Mouse (Mus musculus): ENCODE data around the gene Mrpl49. TPM values are rescaled to one million over a fixed set of nuclear protein-coding genes. Genes with fewer than 3 reads are reported as not detected.

Gene Mrpl49
- polyA plus RNA-seq, 1 experiment from 2014 or later: 60.1 TPM

DNA sequence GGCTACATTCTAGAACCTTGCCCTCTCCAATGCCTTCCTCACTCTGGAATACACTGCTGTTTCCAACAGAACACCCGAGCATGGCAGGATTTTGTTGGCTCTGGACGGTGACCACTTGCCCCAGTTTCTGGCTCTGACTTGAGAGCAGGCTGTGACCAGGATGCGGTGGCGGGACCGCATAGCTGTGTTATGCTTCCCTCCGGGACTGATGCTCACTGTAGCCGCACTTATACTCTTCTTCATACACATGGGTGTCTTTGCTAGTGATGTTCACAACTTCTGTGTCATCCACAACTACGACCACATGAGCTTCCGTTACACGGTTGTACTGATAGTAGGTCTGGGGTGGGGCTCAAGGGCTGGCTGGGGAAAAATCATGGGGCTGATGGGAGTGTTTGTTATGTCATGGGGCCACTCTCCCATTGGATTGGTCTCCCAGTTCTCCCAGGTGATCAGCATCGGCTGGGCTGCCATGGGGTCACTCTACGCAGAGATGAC, 22.4 kb upstream of the Mrpl49 start, which contains the start of gene Tmem262:
Tmem262 (plus strand) TSS at position 51 of the 498 bp plus-strand sequence.
- no peak within 1 kb of the TSS for H3K27ac ChIP-seq (replicated peaks)
- 94% methylated on average over 12 of the region's 12 CpGs for WGBS

DNA sequence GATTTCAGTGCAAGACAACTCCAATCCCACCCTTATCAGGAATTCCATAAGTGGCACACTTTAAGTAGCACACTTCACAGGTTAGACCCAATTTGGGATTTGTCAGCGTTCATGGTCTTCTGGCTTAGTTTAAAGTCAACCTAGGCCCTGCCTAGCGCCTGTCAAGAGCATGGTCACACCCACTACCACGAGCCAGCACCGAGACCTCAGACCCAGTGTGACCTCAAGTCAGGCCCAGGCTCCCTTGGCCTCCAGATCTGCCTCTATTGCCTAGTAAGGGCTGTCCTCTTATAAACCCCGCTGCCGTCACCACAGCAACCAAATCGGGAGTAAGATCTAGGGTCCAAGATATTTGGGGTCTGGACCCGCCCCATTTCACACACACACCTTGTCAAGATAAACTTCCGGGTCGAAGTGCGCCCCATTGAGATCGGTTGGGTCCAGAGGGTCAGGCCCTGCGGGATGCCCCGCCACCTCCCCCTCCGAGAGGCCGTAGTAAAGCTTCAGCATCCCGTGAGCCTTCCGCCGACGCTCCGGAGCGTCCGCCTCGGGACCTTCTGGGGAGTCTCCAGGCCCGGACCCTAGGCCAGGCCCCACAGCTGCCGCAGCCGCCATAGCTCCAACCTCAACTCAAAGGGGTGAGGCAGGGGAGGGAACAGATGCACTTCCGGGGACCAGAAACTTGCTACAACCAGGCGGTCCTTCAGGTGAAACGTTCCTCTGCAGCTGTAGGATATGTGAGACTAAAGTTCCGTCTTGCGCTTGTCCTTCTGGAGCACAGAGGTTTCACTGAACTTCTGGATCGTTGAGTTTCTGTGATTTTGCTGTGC, 19.2 kb upstream of the Mrpl49 start, which contains the start of gene Vps51:
Vps51 (minus strand) TSS at position 668 of the 830 bp plus-strand sequence.
- H3K9me3 ChIP-seq (replicated peaks): no peaks in the 10 kb centered on the region
- peak within 1 kb of the TSS; percentile 63 for H3K4me3 ChIP-seq (replicated peaks)
- peaks cover 24% of the 10 kb centered on the region for H3K36me3 ChIP-seq
- ATAC-seq (ENCODE audit: low FRiP score): peak; percentile 87
- H3K27me3 ChIP-seq (replicated peaks): no peaks in the 10 kb centered on the region
- WGBS: 2% methylated on average over 33 of the region's 33 CpGs
- H3K4me1 ChIP-seq: peaks cover 27% of the 10 kb centered on the region
- H3K4me2 ChIP-seq: peak within 1 kb of the TSS; percentile 91
- H3K27ac ChIP-seq (replicated peaks): peak within 1 kb of the TSS; percentile 92
- peak within 1 kb of the TSS; percentile 63 for H3K9ac ChIP-seq (replicated peaks)

More for the DNA sequence above, 22.4 kb upstream of the Mrpl49 start, which contains the start of gene Tmem262:
- peaks cover 35% of the 10 kb centered on the region for H3K36me3 ChIP-seq
- H3K9me3 ChIP-seq (replicated peaks): no peaks in the 10 kb centered on the region
- H3K4me1 ChIP-seq: peaks cover 45% of the 10 kb centered on the region
- H3K4me2 ChIP-seq: no peak within 1 kb of the TSS
- no peak for ATAC-seq (ENCODE audit: low FRiP score)
- H3K27me3 ChIP-seq (replicated peaks): no peaks in the 10 kb centered on the region
- H3K4me3 ChIP-seq (replicated peaks): no peak within 1 kb of the TSS
- H3K9ac ChIP-seq (replicated peaks): no peak within 1 kb of the TSS

DNA sequence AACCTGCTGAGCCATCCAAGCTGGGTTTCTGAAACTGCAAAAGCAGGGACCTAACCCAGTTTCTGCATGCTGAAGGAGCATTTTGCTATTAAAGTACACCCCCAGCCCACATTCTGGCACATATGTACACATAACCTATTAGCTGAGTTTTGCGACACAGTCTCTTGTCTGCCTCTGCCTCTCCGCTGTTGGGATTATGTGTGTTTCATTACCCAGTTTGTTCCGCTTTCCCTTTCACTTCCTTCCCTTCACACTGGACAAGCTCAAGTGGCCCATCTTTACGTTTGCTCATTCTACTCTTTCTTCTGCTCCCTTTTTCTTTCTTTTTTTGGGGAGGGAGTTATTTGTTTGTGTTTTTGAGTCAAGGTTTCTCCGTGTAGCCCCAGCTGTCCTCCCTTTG, 16.3 kb upstream of the Mrpl49 start:
- Histone ChIP-seq H3K27me3 (replicated peaks) (no peaks in the 10 kb centered on the region), H3K9ac (replicated peaks) (no peak overlapping the region), H3K4me2 (no peak overlapping the region), H3K4me3 (replicated peaks) (no peak overlapping the region), H3K4me1 (peaks cover 27% of the 10 kb centered on the region), H3K9me3 (replicated peaks) (no peaks in the 10 kb centered on the region), H3K36me3 (peaks cover 29% of the 10 kb centered on the region), H3K27ac (replicated peaks) (no peak overlapping the region)
- WGBS: 90% methylated on average over 5 of the region's 5 CpGs
- ATAC-seq (ENCODE audit: low FRiP score): no peak

DNA sequence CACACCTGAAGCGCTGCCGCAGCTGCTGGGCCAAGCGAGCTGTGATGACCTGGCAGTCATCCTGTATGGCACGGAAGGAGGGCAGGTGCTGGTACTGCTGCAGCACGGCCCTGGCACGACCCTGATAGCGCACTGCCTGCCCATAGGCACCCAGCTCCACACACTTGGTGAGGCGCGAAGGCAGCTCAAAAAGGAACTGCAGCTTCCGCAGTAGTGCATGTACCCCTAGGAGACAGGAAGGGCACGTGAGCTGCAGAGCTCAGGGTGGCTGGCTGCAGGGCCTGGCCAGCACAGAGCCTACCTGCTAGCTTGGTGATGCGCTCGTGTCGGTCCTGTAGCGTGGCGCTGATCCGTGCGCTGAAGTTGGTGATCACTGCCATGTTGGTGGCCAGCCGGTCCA, 13.7 kb upstream of the Mrpl49 start:
- Histone ChIP-seq H3K4me1 (peaks cover 37% of the 10 kb centered on the region), H3K36me3 (peaks cover 30% of the 10 kb centered on the region), H3K9me3 (replicated peaks) (no peaks in the 10 kb centered on the region), H3K27me3 (replicated peaks) (no peaks in the 10 kb centered on the region), H3K4me2 (no peak overlapping the region), H3K4me3 (replicated peaks) (no peak overlapping the region), H3K27ac (replicated peaks) (no peak overlapping the region), H3K9ac (replicated peaks) (no peak overlapping the region)
- WGBS: 95% methylated on average over 19 of the region's 19 CpGs
- no peak for ATAC-seq (ENCODE audit: low FRiP score)

DNA sequence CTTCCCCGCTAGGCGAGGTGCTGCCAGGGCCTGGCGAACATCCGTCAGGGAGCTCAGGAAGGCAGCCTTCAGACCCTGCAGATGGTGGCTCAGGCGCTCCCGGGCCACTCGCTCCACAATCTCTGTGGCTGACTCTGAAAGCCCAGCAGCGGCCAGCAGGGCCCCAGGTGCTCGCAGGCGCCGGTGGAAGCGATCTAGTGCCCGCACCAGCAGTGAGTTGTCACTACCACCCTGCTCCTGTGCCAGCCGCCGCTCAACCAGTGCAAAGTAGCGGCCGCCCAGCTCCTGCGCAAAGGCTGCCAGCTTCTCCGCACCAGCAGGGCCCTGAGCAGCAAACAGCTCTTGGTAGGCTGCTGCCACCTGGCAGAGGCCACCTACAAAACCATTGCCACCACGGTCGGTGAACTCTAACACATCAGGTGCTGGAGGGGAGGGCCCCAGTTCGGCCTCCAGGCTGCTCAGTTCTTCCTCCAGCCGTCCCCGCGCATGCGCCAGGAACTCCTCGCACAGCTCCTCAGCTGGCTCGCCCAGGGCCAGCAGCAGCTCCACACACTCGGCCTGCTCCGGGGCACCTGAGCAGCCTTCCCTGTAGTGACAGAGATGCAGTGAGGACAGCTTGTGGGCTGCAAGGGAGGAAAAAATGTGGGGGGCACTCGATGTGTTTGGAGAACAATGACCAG, 13.1 kb upstream of the Mrpl49 start:
- H3K27ac ChIP-seq (replicated peaks): no peak overlapping the region
- no peak overlapping the region for H3K9ac ChIP-seq (replicated peaks)
- WGBS: 94% methylated on average over 31 of the region's 31 CpGs
- H3K36me3 ChIP-seq: peaks cover 30% of the 10 kb centered on the region
- ATAC-seq (ENCODE audit: low FRiP score): no peak
- H3K9me3 ChIP-seq (replicated peaks): no peaks in the 10 kb centered on the region
- H3K4me1 ChIP-seq: peaks cover 37% of the 10 kb centered on the region
- no peak overlapping the region for H3K4me2 ChIP-seq
- H3K4me3 ChIP-seq (replicated peaks): no peak overlapping the region
- no peaks in the 10 kb centered on the region for H3K27me3 ChIP-seq (replicated peaks)

DNA sequence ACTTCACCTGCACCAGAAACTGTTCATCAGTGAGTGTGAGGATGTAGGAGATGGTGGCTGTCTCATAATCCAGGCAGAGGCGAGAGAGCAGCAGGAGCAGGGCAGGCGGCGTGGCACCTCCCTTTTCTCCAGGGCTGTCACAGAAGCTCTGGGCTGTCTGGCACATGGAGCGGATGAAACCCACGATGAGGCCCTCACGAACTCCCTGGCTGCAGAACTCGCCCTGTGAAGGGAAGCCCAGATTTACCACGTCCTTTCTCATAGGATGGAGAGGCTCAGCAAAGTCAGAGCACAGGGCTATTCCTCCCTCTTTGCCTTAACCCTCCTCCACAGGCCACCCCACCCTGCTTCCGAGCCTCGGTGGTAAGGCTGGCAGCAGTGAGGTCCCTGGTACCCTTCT, 12.3 kb upstream of the Mrpl49 start:
- Histone ChIP-seq H3K4me1 (peaks cover 32% of the 10 kb centered on the region), H3K27ac (replicated peaks) (no peak overlapping the region), H3K4me2 (no peak overlapping the region), H3K36me3 (peaks cover 30% of the 10 kb centered on the region), H3K27me3 (replicated peaks) (no peaks in the 10 kb centered on the region), H3K4me3 (replicated peaks) (no peak overlapping the region), H3K9me3 (replicated peaks) (no peaks in the 10 kb centered on the region), H3K9ac (replicated peaks) (no peak overlapping the region)
- no peak for ATAC-seq (ENCODE audit: low FRiP score)
- WGBS: 96% methylated on average over 10 of the region's 10 CpGs

DNA sequence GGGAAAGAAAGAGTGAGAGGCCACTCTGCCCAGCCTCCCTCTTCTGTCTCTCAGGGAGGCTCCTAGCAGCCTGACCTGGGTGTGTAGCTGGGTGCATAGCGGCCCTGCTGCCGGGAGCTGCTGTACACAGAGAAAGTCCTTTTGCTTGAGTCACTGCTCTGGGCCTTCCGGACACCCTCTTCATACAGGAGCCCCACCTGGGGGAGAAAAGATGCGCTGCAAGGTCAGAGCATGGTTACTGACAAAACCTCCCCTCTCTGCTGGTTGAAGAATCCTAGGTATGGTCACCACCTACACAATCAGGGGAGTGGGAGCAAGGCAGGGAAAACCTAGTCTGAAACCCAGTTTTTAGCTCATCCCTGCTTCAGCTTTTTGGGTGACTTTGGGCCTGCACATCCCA, 11.4 kb upstream of the Mrpl49 start:
- no peak for ATAC-seq (ENCODE audit: low FRiP score)
- Histone ChIP-seq H3K4me1 (peaks cover 33% of the 10 kb centered on the region), H3K4me2 (no peak overlapping the region), H3K4me3 (replicated peaks) (no peak overlapping the region), H3K27me3 (replicated peaks) (no peaks in the 10 kb centered on the region), H3K9me3 (replicated peaks) (no peaks in the 10 kb centered on the region), H3K9ac (replicated peaks) (no peak overlapping the region), H3K27ac (replicated peaks) (no peak overlapping the region), H3K36me3 (peaks cover 30% of the 10 kb centered on the region)
- WGBS: 82% methylated on average over 4 of the region's 4 CpGs

DNA sequence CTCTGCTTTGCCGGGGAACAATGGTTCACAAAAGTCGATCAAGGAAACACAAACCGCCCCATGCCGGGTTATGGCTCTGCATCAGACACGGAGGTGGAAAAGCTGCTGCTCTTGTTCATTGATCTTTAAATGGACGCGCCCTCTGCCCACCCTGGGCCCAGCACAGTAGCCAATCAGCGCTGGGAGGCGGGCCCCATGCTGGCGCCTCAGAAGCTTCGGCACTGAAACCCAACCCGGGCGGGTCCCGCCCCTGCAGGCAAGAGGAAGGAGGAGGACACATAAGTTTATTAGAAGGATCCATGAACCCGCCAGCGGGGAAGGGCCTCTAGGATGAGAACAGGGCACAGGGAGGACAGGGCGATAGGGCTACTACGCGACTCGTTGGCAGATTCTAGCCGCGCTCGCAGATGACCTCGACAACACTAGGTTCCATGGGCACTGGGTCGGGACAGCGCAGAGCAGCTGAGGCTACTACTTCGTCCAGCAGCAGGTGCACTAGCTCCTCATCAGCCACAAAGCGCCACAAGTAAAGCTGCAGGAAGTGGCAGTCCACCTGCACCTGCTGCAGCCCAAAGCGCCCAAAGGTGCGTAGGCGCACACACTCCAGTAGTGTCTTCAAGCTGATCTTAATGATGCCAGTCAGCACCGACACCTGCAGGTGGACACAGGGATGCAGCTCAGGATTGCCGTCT, 10.3 kb upstream of the Mrpl49 start, which contains the start of gene Tm7sf2:
Tm7sf2 (minus strand) TSS at position 650 of the 692 bp plus-strand sequence.
- Histone ChIP-seq H3K4me2 (peak within 1 kb of the TSS; percentile 97), H3K4me1 (peaks cover 44% of the 10 kb centered on the region), H3K4me3 (replicated peaks) (peak within 1 kb of the TSS; percentile 62), H3K36me3 (peaks cover 26% of the 10 kb centered on the region), H3K27me3 (replicated peaks) (no peaks in the 10 kb centered on the region), H3K9ac (replicated peaks) (peak within 1 kb of the TSS; percentile 91), H3K9me3 (replicated peaks) (no peaks in the 10 kb centered on the region), H3K27ac (replicated peaks) (peak within 1 kb of the TSS; percentile 93)
- WGBS: 6% methylated on average over 33 of the region's 33 CpGs
- peak; percentile 90 for ATAC-seq (ENCODE audit: low FRiP score)

DNA sequence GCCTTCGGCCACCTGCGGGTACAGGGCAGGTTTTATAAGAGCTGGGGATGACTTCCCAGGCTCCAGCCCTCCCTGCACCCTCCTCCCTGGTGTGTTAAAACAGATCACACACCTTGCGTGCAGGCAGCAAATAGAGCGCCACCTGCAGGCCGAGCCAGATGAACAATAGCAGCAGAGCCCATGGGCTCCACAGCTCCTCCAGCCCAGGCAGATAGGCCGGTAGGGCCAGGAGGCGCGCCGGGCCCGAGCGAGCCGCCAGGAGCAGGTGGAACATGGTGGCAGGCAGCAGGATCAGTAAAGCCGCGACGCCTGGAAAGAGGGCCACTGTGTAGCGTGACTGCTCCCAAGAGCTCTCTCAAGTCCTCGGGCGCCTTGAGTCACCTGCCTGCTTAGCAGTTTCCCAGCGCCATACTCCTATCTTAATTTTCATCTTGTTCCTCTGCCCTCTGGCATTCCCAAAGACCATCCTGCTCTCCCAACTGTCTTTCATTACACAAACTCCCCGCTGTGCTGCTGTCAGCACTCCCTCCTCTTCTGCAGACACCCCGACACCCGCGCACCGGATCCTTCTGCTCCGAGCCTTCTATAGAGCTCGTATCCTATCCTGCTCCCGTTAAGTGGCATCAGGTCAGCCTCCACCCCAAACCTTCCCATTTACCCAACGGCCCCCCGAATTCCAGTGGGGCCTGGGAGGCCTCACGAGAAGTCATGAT, 9.6 kb upstream of the Mrpl49 start:
- peak overlapping the region; percentile 62 for H3K4me3 ChIP-seq (replicated peaks)
- WGBS: under 1% methylated on average over 30 of the region's 30 CpGs
- no peaks in the 10 kb centered on the region for H3K9me3 ChIP-seq (replicated peaks)
- peak overlapping the region; percentile 91 for H3K9ac ChIP-seq (replicated peaks)
- peaks cover 51% of the 10 kb centered on the region for H3K4me1 ChIP-seq
- no peaks in the 10 kb centered on the region for H3K27me3 ChIP-seq (replicated peaks)
- H3K36me3 ChIP-seq: peaks cover 26% of the 10 kb centered on the region
- H3K4me2 ChIP-seq: peak overlapping the region; percentile 97
- ATAC-seq (ENCODE audit: low FRiP score): peak; percentile 84
- peak overlapping the region; percentile 93 for H3K27ac ChIP-seq (replicated peaks)

DNA sequence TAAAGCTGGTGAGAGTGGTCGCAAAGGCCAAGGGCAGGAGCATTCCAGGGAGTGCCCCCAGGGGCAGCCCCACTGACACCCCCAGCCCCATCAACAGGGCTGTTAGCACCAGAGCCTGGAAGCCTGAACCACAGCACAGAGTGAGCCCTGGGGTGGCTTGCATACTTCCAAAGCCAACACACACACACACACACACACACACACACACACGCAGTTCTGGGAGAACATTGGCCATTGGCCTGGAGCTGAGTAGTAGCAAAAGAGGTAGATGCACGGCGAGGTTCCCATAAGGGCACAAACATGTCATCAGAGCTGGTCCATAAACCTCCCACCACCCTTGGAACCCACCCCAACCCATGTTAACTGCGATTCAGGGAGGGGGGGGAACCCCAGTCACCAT, 9.0 kb upstream of the Mrpl49 start:
- H3K36me3 ChIP-seq: peaks cover 26% of the 10 kb centered on the region
- peaks cover 57% of the 10 kb centered on the region for H3K4me1 ChIP-seq
- peak overlapping the region; percentile 97 for H3K4me2 ChIP-seq
- ATAC-seq (ENCODE audit: low FRiP score): peak; percentile 6; the same call in 1 of the 2 replicates
- peak overlapping the region; percentile 93 for H3K27ac ChIP-seq (replicated peaks)
- WGBS: 22% methylated on average over 5 of the region's 5 CpGs
- no peaks in the 10 kb centered on the region for H3K9me3 ChIP-seq (replicated peaks)
- H3K4me3 ChIP-seq (replicated peaks): peak overlapping the region; percentile 62
- H3K27me3 ChIP-seq (replicated peaks): no peaks in the 10 kb centered on the region
- peak overlapping the region; percentile 91 for H3K9ac ChIP-seq (replicated peaks)

DNA sequence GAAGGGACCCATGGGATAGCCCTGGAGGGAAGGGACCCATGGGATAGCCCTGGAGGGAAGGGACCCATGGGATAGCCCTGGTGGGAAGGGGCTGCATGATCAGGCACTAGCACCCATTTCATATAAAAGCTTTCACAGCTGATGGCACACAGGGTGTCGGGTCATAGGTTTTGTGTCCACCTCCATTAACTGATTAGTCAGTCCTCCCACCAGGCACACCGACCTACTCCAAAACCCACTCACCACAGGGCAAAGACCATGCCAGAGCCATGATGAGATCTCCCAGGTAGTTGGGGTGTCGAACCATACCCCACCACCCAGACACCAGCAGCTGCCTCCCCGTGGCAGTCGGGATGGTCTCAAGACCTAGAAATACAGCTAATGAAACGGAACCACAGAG, 5.5 kb upstream of the Mrpl49 start:
- Histone ChIP-seq H3K9ac (replicated peaks) (no peak overlapping the region), H3K27me3 (replicated peaks) (no peaks in the 10 kb centered on the region), H3K9me3 (replicated peaks) (no peaks in the 10 kb centered on the region), H3K4me3 (replicated peaks) (no peak overlapping the region), H3K27ac (replicated peaks) (no peak overlapping the region), H3K36me3 (peaks cover 9% of the 10 kb centered on the region), H3K4me2 (peak overlapping the region; percentile 98), H3K4me1 (peaks cover 72% of the 10 kb centered on the region)
- no peak for ATAC-seq (ENCODE audit: low FRiP score)
- WGBS: 96% methylated on average over 6 of the region's 6 CpGs

Measured in neural tube, embryonic 15.5 days (tissue).